Mouse (Mus musculus): Measurements from ENCODE around the gene Insl3. TPM values are rescaled to one million over a fixed set of nuclear protein-coding genes. Genes with fewer than 3 reads are reported as not detected.

Gene Insl3
- 0.53 and 0.76 TPM in 2 replicates for polyA plus RNA-seq (2016; fragmentation: Nextera tagmentation; extraction: Ambion mirVana)

- Histone ChIP-seq H3K4me1 (peaks cover 48% of the 10 kb centered on the region), H3K27ac (no peak within 1 kb of the TSS), H3K36me3 (no peaks in the 10 kb centered on the region), H3K4me3 (no peak within 1 kb of the TSS), H3K27me3 (ENCODE audit: low read depth, poor library complexity, severe bottlenecking) (peaks cover 100% of the 10 kb centered on the region), H3K9me3 (replicated peaks) (no peaks in the 10 kb centered on the region)
- no peak for DNase-seq (ENCODE audit: low spot score)
- WGBS: 7% methylated on average over 33 of the region's 33 CpGs
Observed at GRCm38 (mm10) chr8:71689028-71689427, at the start of gene Insl3. Insl3 (plus strand) TSS chr8:71689214.

- Histone ChIP-seq H3K27me3 (ENCODE audit: low read depth, poor library complexity, severe bottlenecking) (peaks cover 45% of the 10 kb centered on the region), H3K36me3 (no peaks in the 10 kb centered on the region), H3K27ac (no peak overlapping the region), H3K4me1 (peaks cover 4% of the 10 kb centered on the region), H3K9me3 (replicated peaks) (no peaks in the 10 kb centered on the region), H3K4me3 (no peak overlapping the region)
- DNase-seq (ENCODE audit: low spot score): no peak
- WGBS: 89% methylated on average over 4 of the region's 4 CpGs
Observed at GRCm38 (mm10) chr8:71639318-71639717, 49.7 kb upstream of the Insl3 start.

GRCm38 (mm10) chr8:71645510-71645909, 43.5 kb upstream of the Insl3 start:
- DNase-seq (ENCODE audit: low spot score): no peak
- peaks cover 3% of the 10 kb centered on the region; the same call in 1 of the 2 replicates for H3K27me3 ChIP-seq (ENCODE audit: low read depth, poor library complexity, severe bottlenecking)
- H3K4me3 ChIP-seq: no peak overlapping the region
- H3K27ac ChIP-seq: no peak overlapping the region
- WGBS: 85% methylated on average over 9 of the region's 9 CpGs
- H3K36me3 ChIP-seq: no peaks in the 10 kb centered on the region
- H3K4me1 ChIP-seq: no peaks in the 10 kb centered on the region
- no peaks in the 10 kb centered on the region for H3K9me3 ChIP-seq (replicated peaks)

GRCm38 (mm10) chr8:71654600-71654999, 34.4 kb upstream of the Insl3 start:
- peak; percentile 56 for DNase-seq (ENCODE audit: low spot score)
- WGBS: 2% methylated on average over 24 of the region's 24 CpGs
- Histone ChIP-seq H3K4me3 (peak overlapping the region; percentile 39), H3K4me1 (peaks cover 12% of the 10 kb centered on the region), H3K9me3 (replicated peaks) (no peaks in the 10 kb centered on the region), H3K27ac (no peak overlapping the region), H3K27me3 (ENCODE audit: low read depth, poor library complexity, severe bottlenecking) (peaks cover 92% of the 10 kb centered on the region), H3K36me3 (no peaks in the 10 kb centered on the region)

GRCm38 (mm10) chr8:71657816-71658215, 31.2 kb upstream of the Insl3 start:
- Histone ChIP-seq H3K36me3 (no peaks in the 10 kb centered on the region), H3K4me1 (peaks cover 16% of the 10 kb centered on the region), H3K27me3 (ENCODE audit: low read depth, poor library complexity, severe bottlenecking) (peaks cover 100% of the 10 kb centered on the region), H3K27ac (no peak overlapping the region), H3K4me3 (no peak overlapping the region), H3K9me3 (replicated peaks) (no peaks in the 10 kb centered on the region)
- WGBS: 20% methylated on average over 9 of the region's 9 CpGs
- DNase-seq (ENCODE audit: low spot score): no peak

- Histone ChIP-seq H3K36me3 (no peaks in the 10 kb centered on the region), H3K4me3 (no peak overlapping the region), H3K27me3 (ENCODE audit: low read depth, poor library complexity, severe bottlenecking) (peaks cover 100% of the 10 kb centered on the region), H3K4me1 (peaks cover 16% of the 10 kb centered on the region), H3K9me3 (replicated peaks) (no peaks in the 10 kb centered on the region), H3K27ac (no peak overlapping the region)
- DNase-seq (ENCODE audit: low spot score): no peak
- 33% methylated on average over 17 of the region's 17 CpGs for WGBS
Observed at GRCm38 (mm10) chr8:71658515-71659049, 30.4 kb upstream of the Insl3 start.

GRCm38 (mm10) chr8:71659751-71660150, 29.3 kb upstream of the Insl3 start:
- no peak for DNase-seq (ENCODE audit: low spot score)
- Histone ChIP-seq H3K4me3 (no peak overlapping the region), H3K9me3 (replicated peaks) (no peaks in the 10 kb centered on the region), H3K36me3 (no peaks in the 10 kb centered on the region), H3K4me1 (peaks cover 12% of the 10 kb centered on the region), H3K27me3 (ENCODE audit: low read depth, poor library complexity, severe bottlenecking) (peaks cover 100% of the 10 kb centered on the region), H3K27ac (no peak overlapping the region)
- WGBS: 68% methylated on average over 1 of the region's 1 CpGs

GRCm38 (mm10) chr8:71660325-71661120, 28.5 kb upstream of the Insl3 start:
- Histone ChIP-seq H3K4me3 (no peak overlapping the region; the same call in 1 of the 2 replicates), H3K9me3 (replicated peaks) (no peaks in the 10 kb centered on the region), H3K4me1 (peaks cover 14% of the 10 kb centered on the region), H3K27me3 (ENCODE audit: low read depth, poor library complexity, severe bottlenecking) (peaks cover 98% of the 10 kb centered on the region), H3K36me3 (no peaks in the 10 kb centered on the region), H3K27ac (no peak overlapping the region)
- WGBS: 8% methylated on average over 36 of the region's 36 CpGs
- peak; percentile 94 for DNase-seq (ENCODE audit: low spot score)

GRCm38 (mm10) chr8:71665331-71666130, 23.5 kb upstream of the Insl3 start:
- H3K4me1 ChIP-seq: peaks cover 50% of the 10 kb centered on the region
- peak overlapping the region; percentile 40 for H3K4me3 ChIP-seq
- no peaks in the 10 kb centered on the region for H3K9me3 ChIP-seq (replicated peaks)
- H3K27ac ChIP-seq: 0 out of 2 replicates have a peak overlapping the region, but pooled peaks have one; percentile 6
- no peaks in the 10 kb centered on the region for H3K36me3 ChIP-seq
- peak; percentile 92 for DNase-seq (ENCODE audit: low spot score)
- 4% methylated on average over 22 of the region's 22 CpGs for WGBS
- peaks cover 92% of the 10 kb centered on the region for H3K27me3 ChIP-seq (ENCODE audit: low read depth, poor library complexity, severe bottlenecking)

GRCm38 (mm10) chr8:71666855-71667254, 22.2 kb upstream of the Insl3 start:
- no peak for DNase-seq (ENCODE audit: low spot score)
- Histone ChIP-seq H3K36me3 (no peaks in the 10 kb centered on the region), H3K9me3 (replicated peaks) (no peaks in the 10 kb centered on the region), H3K4me1 (peaks cover 62% of the 10 kb centered on the region), H3K27ac (no peak overlapping the region), H3K27me3 (ENCODE audit: low read depth, poor library complexity, severe bottlenecking) (peaks cover 89% of the 10 kb centered on the region), H3K4me3 (no peak overlapping the region)
- WGBS: 33% methylated on average over 1 of the region's 1 CpGs

- Histone ChIP-seq H3K36me3 (no peaks in the 10 kb centered on the region), H3K27me3 (ENCODE audit: low read depth, poor library complexity, severe bottlenecking) (peaks cover 89% of the 10 kb centered on the region), H3K4me3 (no peak overlapping the region), H3K27ac (peak overlapping the region; percentile 77), H3K4me1 (peaks cover 66% of the 10 kb centered on the region), H3K9me3 (replicated peaks) (no peaks in the 10 kb centered on the region)
- WGBS: 53% methylated on average over 5 of the region's 5 CpGs
- DNase-seq (ENCODE audit: low spot score): peak; percentile 30
Observed at GRCm38 (mm10) chr8:71667256-71667655, 21.8 kb upstream of the Insl3 start.

GRCm38 (mm10) chr8:71668220-71668975, 20.6 kb upstream of the Insl3 start:
- Histone ChIP-seq H3K27me3 (ENCODE audit: low read depth, poor library complexity, severe bottlenecking) (peaks cover 89% of the 10 kb centered on the region), H3K4me3 (peak overlapping the region; percentile 25), H3K9me3 (replicated peaks) (no peaks in the 10 kb centered on the region), H3K27ac (peak overlapping the region; percentile 77), H3K4me1 (peaks cover 66% of the 10 kb centered on the region), H3K36me3 (no peaks in the 10 kb centered on the region)
- WGBS: 3% methylated on average over 21 of the region's 21 CpGs
- DNase-seq (ENCODE audit: low spot score): no peak
